Mouse (Mus musculus) lung, postnatal 14 days (tissue): Measurements from ENCODE around the gene Krtap2-4.
"Not testable (repeated sequence)": the region's sequence is repeated elsewhere in the genome, so short reads cannot be mapped to it uniquely, and the experiment has no call there.

Source experiments
- DNase-seq: peaks from one replicate; pipeline ENCODE4 v3.0.0; 2021

Krtap2-4 gene

DNA sequence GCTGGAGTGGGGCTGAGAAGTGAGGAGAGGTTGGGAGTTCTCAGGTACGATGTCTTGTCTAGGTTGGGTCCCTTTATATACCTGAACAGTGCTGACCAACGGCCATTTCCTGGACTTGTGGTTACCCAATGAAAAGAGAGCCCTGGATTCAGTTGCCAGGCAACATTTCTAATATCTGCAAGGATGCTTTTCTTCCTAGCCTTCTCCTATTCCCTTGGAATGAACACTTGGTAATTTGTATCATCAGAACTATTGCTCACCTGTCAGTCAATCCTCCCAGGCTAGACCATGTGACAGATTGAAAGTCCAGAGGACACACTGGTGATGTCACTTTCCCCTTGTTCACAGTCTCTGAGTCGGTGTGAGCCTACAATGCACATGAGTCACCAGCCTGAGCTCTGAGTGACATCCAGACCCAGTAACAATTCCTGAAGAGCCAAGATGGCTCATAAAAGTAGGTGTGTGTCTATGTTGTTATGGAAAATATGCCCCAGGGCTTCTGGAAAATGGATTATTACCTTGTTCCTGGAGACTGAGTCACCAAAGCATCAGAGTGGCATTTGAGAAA, at the start of gene Krtap2-4:
Gene Krtap2-4 (minus strand): TSS at position 51 of the 568 bp plus-strand sequence.
- DNase-seq: no peak

DNA sequence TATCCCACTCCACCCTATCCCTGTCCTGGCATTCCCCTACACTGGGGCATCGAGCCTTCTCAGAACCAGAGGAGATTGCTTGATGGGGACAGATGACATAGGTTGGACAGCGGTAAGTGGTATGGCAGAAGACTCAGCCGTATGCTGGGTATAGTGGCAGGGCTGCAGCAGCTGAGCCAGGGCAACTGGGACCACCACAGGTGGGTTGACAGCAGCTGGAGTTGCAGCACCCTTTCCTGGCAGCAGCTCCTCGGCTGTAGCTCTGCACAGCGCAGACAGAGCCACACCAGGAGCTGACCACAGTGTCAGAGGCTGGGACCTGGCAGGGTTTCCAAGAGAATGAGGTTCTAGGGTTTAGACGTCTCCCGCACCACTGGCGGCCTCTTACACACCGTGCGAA, 48.2 kb upstream of the Krtap2-4 start:
- no peak for DNase-seq

GRCm38 (mm10) chr11:99659256-99659655, 44.6 kb upstream of the Krtap2-4 start:
- DNase-seq: no peak

DNA sequence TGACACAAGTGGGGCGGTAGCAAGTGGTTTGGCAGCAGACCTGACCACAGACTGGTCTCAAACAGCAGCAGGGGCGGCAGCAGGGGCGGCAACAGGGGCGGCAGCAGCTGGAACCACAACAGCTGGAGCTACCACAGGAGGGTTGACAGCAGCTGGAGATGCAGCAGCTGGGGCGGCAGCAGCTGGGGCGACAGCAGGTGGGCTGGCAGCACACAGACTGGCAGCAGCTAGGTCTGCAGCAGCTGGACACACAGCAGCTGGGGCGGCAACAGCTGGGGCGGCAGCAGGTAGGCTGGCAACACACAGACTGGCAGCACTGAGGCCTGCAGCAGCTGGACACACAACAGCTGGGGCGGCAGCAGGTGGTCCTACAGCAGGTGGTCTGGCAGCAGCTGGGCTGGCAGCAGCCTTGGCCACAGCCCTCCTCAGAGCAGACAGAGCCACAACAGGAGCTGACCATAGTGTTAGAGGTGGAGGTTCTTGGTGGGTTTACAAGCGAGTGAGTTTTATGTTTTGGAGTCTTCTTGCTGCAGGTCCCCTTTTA, 43.9 kb upstream of the Krtap2-4 start, which contains the start of gene Gm11563:
Gene Gm11563 (minus strand): TSS at position 494 of the 544 bp plus-strand sequence.
- not testable (repeated sequence) for DNase-seq

- DNase-seq: no peak
Observed at GRCm38 (mm10) chr11:99657051-99657450, 42.4 kb upstream of the Krtap2-4 start.

DNA sequence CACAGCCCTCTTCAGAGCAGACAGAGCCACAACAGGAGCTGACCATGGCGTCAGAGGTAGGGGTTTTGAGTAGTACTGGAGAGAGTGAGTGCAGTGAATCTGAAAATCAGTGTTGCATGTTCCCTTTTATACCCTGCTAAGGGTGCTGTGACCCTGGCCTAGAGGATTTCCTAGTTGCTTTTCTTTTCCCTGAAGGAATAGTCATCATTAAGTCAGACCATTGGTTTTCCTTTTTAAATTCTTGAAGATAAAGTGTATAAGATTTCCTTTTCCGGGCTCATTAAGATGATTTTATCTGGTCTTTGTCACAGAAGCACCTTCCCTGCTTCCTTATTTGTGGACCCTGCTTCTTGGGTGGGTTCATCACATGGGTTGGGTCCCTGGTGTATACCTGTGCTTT, 35.5 kb upstream of the Krtap2-4 start, which contains the start of gene Gm11555:
Gene Gm11555 (minus strand): TSS at position 101 of the 400 bp plus-strand sequence.
- no peak for DNase-seq

- no peak for DNase-seq
Observed at GRCm38 (mm10) chr11:99646444-99646843, 31.8 kb upstream of the Krtap2-4 start.

DNA sequence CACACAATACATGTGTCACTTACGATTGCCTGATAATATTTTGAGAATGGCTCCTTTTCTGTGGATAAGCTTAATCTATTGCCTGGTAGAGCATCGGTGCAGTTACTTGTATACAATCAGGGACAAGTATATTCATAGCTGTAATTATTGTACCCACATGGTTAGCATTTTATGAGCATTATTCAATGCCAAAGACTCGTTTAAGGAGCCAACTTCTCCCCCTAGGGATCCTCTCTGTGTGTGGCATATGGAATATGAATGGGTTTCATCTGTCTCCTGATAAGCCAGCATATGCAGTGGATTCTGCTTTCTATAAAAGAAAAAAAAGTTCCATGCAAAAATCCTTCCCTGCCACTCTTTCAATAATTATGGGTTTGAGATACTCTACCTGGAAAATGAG, 29.7 kb upstream of the Krtap2-4 start:
- no peak for DNase-seq

GRCm38 (mm10) chr11:99643635-99644139, 29.0 kb upstream of the Krtap2-4 start, which contains the start of gene Krtap4-7:
TSS of gene Krtap4-7 (minus strand) at chr11:99644089.
- not testable (repeated sequence) for DNase-seq

GRCm38 (mm10) chr11:99640926-99641325, 26.3 kb upstream of the Krtap2-4 start:
- no peak for DNase-seq

GRCm38 (mm10) chr11:99637086-99637485, 22.4 kb upstream of the Krtap2-4 start:
- DNase-seq: no peak

DNA sequence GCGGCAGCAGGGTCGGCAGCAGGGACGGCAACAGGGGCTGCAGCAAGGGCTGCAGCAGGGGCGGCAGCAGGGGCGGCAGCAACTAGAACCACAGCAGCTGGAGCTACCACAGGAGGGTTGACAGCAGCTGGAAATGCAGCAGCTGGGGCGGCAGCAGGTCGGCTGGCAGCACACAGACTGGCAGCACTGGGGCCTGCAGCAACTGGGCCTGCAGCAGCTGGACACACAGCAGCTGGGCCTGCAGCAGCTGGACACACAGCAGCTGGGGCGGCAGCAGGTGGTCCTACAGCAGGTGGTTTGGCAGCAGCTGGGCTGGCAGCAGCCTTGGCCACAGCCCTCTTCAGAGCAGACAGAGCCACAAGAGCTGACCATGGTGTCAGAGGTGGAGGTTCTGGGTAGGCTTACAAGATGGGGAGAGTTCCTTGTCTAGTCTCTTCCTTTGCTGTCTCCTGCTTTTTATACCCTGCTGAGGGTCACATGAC, 20.0 kb upstream of the Krtap2-4 start, which contains the start of gene Krtap4-2:
Gene Krtap4-2 (minus strand): TSS at position 432 of the 482 bp plus-strand sequence.
- DNase-seq: no peak

GRCm38 (mm10) chr11:99633293-99633692, 18.6 kb upstream of the Krtap2-4 start:
- no peak for DNase-seq

DNA sequence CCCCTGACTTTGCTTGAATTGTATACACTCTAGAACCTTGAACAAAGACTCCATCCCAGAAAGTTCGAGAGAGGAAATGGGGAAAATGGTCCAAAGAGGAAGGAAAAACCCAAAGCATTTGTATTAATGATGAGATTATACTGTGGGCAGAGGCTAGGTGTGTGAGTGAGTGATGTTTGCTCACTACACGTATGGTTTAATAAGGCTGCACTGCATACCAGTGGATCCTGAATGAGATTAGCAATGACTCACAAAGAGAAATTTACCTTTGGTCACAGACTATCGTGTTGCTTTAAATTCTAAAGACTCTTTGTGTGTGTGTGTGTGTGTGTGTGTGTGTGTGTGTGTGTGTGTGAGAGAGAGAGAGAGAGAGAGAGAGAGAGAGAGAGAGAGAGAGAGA, 16.2 kb upstream of the Krtap2-4 start:
- no peak for DNase-seq

DNA sequence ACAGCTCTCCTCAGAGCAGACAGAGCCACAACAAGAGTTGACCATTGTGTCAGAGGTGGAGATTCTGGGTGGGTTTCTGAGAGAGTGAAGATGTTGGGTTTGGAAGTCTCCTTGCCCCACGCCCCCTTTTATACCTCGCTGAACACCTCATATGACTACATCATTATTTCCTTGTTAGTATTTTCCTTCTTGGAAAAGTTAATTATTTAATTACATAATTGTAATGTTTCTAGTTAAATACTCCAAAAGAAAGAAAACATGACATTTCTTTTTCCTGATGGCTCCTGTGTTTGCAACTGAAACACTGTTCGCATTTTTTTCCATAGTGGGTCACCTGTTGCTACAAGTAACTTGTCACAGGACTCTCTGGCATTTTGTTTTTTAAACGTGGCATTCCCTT, 13.5 kb upstream of the Krtap2-4 start, which contains the start of gene Krtap4-1:
Gene Krtap4-1 (minus strand): TSS at position 101 of the 400 bp plus-strand sequence.
- no peak for DNase-seq

GRCm38 (mm10) chr11:99620335-99620734, 5.7 kb upstream of the Krtap2-4 start, which contains the start of gene Gm11562:
TSS of gene Gm11562 (minus strand) at chr11:99620435.
- no peak for DNase-seq

DNA sequence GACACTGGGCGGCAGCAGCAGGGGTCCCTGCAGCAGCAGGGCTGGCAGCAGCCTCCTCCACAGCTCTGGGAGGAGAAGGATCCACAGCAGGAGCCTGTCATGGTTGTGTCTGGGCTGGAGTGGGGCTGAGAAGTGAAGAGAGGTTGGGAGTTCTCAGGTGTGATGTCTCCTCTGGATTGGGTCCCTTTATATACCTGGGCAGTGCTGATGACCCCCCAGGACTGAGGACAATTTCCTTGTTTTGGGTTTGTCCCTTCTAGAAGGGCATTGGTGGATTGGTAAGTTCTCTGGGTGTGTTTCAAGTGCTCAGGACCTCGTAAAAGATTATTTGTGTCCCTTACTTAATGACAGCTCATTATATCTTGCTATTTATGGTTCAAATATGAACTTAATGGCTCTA, 4.6 kb downstream of the Krtap2-4 start, which contains the start of gene Gm11937:
Gene Gm11937 (minus strand): TSS at position 101 of the 400 bp plus-strand sequence.
- DNase-seq: not testable (repeated sequence)

- no peak for DNase-seq
Observed at GRCm38 (mm10) chr11:99609126-99609525, 5.5 kb downstream of the Krtap2-4 start.

- DNase-seq: not testable (repeated sequence)
Observed at GRCm38 (mm10) chr11:99603208-99603607, 11.4 kb downstream of the Krtap2-4 start, which contains the start of gene Gm11938. TSS of gene Gm11938 (minus strand) at chr11:99603308.

GRCm38 (mm10) chr11:99597742-99598141, 16.9 kb downstream of the Krtap2-4 start, which contains the start of gene Krtap9-3:
TSS of gene Krtap9-3 (minus strand) at chr11:99598105.
- not testable (repeated sequence) for DNase-seq

- no peak for DNase-seq
Observed at GRCm38 (mm10) chr11:99590981-99591380, 23.7 kb downstream of the Krtap2-4 start, which contains the start of gene Krtap1-3. TSS of gene Krtap1-3 (minus strand) at chr11:99591339.

DNA sequence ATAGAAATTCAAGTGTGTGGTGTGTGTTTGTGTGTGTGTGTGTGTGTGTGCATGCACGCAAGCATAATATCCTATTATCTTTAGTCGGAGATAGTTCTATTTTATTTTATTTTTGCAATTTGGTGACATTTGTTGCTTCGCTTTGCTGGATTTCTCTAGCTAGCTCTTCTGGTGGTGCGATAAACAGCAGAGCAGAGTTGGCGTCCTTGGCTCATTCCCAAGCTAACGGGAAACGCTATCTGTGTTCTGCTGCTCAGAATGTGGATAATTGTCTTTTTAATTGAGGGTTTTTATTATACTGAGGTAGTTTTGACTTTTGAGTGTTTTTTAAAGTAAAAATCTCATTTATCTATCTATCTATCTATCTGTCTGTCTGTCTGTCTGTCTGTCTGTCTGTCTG, 29.6 kb downstream of the Krtap2-4 start:
- no peak for DNase-seq

DNA sequence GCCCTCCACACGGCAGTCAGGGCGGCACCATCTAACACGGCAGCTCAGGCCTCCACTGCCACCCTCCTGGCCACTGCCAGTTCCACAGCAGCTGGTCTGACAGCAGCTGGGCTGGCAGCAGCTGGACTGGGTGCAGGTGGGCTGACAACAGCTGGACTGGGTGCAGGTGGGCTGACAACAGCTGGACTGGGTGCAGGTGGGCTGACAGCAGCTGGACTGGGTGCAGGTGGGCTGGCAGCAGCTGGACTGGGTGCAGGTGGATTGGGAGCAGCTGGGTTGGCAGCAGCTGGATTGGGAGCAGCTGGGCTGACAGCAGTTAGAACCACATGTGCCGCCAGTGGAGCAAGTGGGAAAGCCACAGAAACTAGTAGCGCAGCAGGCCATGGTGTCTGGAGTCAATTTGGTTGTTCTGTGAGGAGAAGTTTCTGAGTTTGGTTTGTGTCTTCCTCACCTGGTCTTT, 31.4 kb downstream of the Krtap2-4 start, which contains the start of gene Krtap1-4:
Gene Krtap1-4 (minus strand): TSS at position 410 of the 460 bp plus-strand sequence.
- no peak for DNase-seq
